Mouse (Mus musculus) cerebellum, adult 2 months (tissue): ENCODE data around the gene G6pc3. TPM values are rescaled to one million over a fixed set of nuclear protein-coding genes. Genes with fewer than 3 reads are reported as not detected.

Source experiments
- DNase-seq, 2 experiments: peaks; one replicate each; pipeline ENCODE4 v3.0.0; 2021
- H3K27ac ChIP-seq: fragments of 200-500 bp; 2 replicates; pipeline ENCODE4 v1.5.1; 2012; ENCODE audit warnings: low read length, control low read depth, inconsistent platforms; ENCODE audit not compliant: insufficient read depth
- H3K27me3 ChIP-seq: fragments of 200-500 bp; 2 replicates; pipeline ENCODE4 v1.6.1; 2012; ENCODE audit warnings: inconsistent platforms, mild to moderate bottlenecking, low read length, moderate library complexity; ENCODE audit not compliant: control insufficient read depth, insufficient read depth
- H3K4me1 ChIP-seq: fragments of 200-500 bp; 2 replicates; pipeline ENCODE4 v1.6.1; 2011; ENCODE audit warnings: low read length; ENCODE audit not compliant: control insufficient read depth, insufficient read depth
- H3K4me3 ChIP-seq: fragments of 200-500 bp; replicated peaks from 2 replicates; pipeline ENCODE3; 2011; ENCODE audit warnings: mild to moderate bottlenecking, low read depth, low read length, control low read depth; ENCODE audit not compliant: insufficient read depth
- CTCF ChIP-seq: fragments of 200-500 bp; IDR thresholded peaks from 2 replicates; pipeline ENCODE4 v1.5.1; 2011; ENCODE audit warnings: low read depth, mild to moderate bottlenecking, control low read depth, low read length, moderate library complexity, borderline replicate concordance; ENCODE audit not compliant: insufficient read depth
- POLR2A ChIP-seq: fragments of 200-500 bp; IDR thresholded peaks from 2 replicates; pipeline ENCODE4 v1.6.1; 2011; ENCODE audit warnings: low read length, control low read depth, borderline replicate concordance; ENCODE audit not compliant: insufficient read depth
- WGBS: fragments of 180-500 bp; shearing (Covaris S2); methylation state at CpG from one replicate; pipeline ENCODE4 v1.1.7; 2018; 5-methylcytosine and 5-hydroxymethylcytosine counted together
- polyA plus RNA-seq: library from polyadenylated mRNA; depleted of rRNA; stranded (reverse); fragments of >200 nt; gene quantifications from 2 replicates; pipeline ENCODE4 v1.2.3, GENCODE M21; 2012

G6pc3 gene
- polyA plus RNA-seq, 1 experiment: 120 TPM

DNA sequence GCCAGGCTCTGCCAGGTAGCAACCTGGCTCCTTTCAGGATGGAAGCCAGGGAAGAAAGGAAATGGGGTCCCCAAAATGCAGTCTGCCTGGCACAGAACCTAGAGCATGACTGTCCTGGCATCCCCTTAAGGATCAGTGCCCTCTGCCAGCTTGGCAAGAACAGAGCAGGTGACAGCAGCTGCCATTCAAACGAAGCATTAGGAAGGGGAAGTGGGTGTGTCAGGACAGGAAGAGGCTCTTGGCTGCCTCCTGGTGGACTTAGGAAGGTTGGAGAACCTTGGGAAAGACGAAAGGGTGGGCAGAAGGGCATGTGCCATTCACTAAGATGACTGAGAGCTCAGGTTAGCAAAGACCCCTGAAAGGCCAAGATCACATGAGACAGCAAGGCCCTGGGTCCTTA is 20.3 kb downstream of the G6pc3 start:
- H3K27ac ChIP-seq: no peak overlapping the region

DNA sequence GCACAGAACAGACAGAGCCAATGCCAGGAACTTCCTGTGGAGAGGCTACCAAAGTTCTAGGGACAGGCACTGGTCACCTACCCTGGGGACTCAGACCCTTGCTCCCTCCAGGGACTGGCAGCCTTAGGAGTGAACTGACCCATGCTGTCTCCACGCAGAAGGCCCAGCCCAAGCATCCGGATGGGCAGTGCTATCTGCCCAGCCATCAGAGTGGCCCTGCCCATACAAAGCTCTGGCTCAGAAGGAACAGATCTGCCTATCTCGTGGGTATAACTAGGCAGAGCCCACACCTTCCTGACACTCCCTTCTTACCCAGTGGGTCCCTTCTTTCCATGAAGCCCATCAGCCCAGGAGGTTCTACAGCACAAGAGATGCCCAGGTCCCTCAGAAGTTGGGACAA is 20.8 kb downstream of the G6pc3 start:
- no peak for DNase-seq
- TF ChIP-seq CTCF: no peak
- no peak for TF ChIP-seq POLR2A
- Histone ChIP-seq H3K4me1 (peaks cover 63% of the 10 kb centered on the region), H3K27ac (no peak overlapping the region), H3K4me3 (no peak overlapping the region), H3K27me3 (no peaks in the 10 kb centered on the region)
- 25% methylated on average over 3 of the region's 3 CpGs for WGBS

More for the DNA sequence above, 20.3 kb downstream of the G6pc3 start:
- Histone ChIP-seq H3K4me1 (peaks cover 59% of the 10 kb centered on the region), H3K4me3 (no peak overlapping the region), H3K27me3 (no peaks in the 10 kb centered on the region)
- peak; percentile 78 to 90 for DNase-seq
- WGBS: 0% methylated on average over 2 of the region's 2 CpGs
- TF ChIP-seq POLR2A (no peak), CTCF (peak; percentile 82)

- Histone ChIP-seq H3K4me1 (peaks cover 71% of the 10 kb centered on the region), H3K27ac (no peak overlapping the region), H3K27me3 (no peaks in the 10 kb centered on the region), H3K4me3 (no peak overlapping the region)
- DNase-seq: no peak
- 78% methylated on average over 5 of the region's 5 CpGs for WGBS
- TF ChIP-seq CTCF: no peak
- TF ChIP-seq POLR2A: no peak
These were observed 21.6 kb downstream of the G6pc3 start for GRCm38 (mm10) chr11:102211011-102211410.

DNA sequence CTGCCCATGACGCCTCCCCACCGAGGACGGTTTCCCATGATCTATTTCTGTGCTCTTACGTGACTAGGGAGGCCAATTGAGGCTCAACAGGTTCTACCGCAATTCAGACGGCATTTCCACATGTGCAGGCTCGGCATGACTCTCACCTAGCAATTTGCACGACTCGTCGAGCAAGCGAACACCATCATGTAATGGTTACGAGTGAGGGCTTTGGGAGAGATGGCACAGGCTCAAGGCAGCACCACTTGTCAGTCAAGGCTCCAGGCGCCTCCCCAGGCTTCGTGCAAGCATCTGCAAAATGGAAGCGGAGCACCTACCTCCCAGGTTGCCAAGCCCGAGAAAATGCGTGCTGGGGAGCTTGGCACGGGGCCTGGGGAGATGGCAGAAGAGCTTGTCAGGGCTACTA is 22.5 kb downstream of the G6pc3 start:
- WGBS: 16% methylated on average over 18 of the region's 18 CpGs
- Histone ChIP-seq H3K27ac (no peak overlapping the region), H3K27me3 (no peaks in the 10 kb centered on the region), H3K4me3 (no peak overlapping the region), H3K4me1 (peaks cover 77% of the 10 kb centered on the region)
- DNase-seq: peak; percentile 59 to 61
- TF ChIP-seq CTCF (no peak), POLR2A (no peak)

DNA sequence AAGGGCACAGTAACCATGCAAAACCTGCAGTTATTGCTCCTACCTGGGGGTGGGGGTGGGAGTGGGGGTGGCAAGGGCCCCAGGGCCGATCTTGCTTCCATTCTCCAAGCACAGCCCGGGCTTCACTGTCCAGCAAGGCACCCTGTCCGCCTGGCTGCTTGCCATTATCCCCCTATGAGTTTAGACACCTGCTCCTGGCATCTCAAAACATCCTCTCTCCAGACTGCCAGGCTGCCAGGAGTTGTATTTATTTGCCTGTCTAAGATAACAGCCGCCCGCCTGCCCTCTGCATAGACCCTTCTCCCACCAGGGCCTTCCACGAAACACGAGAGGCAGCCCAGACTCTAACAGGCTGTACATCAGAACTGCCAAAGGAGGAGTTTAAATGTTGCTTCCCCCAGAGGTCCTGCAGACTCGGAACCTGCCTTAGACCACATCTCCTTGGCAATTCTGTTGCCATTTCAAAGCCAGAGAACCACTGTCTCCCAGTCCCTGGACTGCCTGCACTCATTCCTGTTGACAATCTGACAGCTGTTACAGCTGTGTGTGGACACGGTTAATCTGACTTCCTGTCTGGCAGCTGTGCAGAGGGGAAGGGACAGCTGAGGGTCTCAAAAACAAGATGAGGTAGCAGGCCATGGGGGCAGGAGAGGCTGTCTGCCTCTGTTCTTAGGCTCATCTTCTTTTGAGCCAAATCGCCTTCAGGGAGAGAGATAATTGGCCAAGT is 25.2 kb downstream of the G6pc3 start:
- H3K27ac ChIP-seq: no peak overlapping the region
- H3K4me3 ChIP-seq: no peak overlapping the region
- 25% methylated on average over 10 of the region's 10 CpGs for WGBS
- no peaks in the 10 kb centered on the region for H3K27me3 ChIP-seq
- peak; percentile 58 to 61 for DNase-seq
- peaks cover 76% of the 10 kb centered on the region for H3K4me1 ChIP-seq
- TF ChIP-seq POLR2A (no peak), CTCF (no peak)

DNA sequence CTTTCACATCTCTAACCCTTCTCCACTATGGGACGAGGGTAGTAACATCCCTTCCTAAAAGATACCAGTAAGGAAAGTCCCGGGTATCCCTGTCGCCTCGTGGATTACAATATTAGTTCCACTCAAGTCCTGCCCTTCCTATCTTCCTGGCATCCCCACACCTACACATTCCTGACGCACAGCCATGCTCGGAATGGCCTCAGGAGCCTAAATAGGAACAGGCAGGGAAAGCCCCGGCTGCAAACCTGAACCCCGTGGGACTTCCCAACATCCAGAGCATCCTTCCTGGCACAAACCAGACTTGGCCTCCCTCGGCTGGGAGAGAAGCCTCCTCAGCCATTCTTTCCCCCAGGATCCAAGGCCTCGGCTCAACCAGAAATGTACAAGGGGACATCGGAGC is 26.1 kb downstream of the G6pc3 start:
- peak in 1 of 2 experiments; percentile 26 for DNase-seq
- H3K27me3 ChIP-seq: no peaks in the 10 kb centered on the region
- H3K4me1 ChIP-seq: peaks cover 77% of the 10 kb centered on the region
- H3K27ac ChIP-seq: peak overlapping the region; percentile 66; the same call in 1 of the 2 replicates
- peak overlapping the region; percentile 1 for H3K4me3 ChIP-seq
- TF ChIP-seq CTCF: no peak
- no peak for TF ChIP-seq POLR2A
- 37% methylated on average over 11 of the region's 11 CpGs for WGBS

- Histone ChIP-seq H3K27ac (peak overlapping the region; percentile 66), H3K27me3 (no peaks in the 10 kb centered on the region), H3K4me3 (peak overlapping the region; percentile 28), H3K4me1 (peaks cover 81% of the 10 kb centered on the region)
- DNase-seq: peak; percentile 68 to 88
- TF ChIP-seq CTCF (no peak), POLR2A (no peak)
- WGBS: 14% methylated on average over 12 of the region's 12 CpGs
These were observed 26.9 kb downstream of the G6pc3 start for GRCm38 (mm10) chr11:102216056-102216885.

DNA sequence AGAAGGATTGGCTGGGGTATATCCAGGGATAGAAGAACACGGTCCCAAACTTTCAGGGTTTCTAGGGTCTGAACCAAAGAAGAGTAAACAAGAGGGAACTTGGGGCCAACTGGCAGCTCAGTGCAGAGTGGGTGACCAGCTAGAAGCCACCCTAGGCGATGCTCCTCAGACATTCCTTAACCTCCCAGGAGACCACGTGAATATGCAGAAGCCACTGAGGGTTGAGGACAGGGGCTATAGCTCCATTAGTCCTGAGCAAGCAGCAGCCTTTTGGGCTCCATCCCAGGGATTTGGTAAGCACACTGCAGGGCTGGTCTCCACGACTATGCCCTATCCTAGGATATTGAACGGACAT is 27.4 kb downstream of the G6pc3 start:
- Histone ChIP-seq H3K4me1 (peaks cover 81% of the 10 kb centered on the region), H3K27me3 (no peaks in the 10 kb centered on the region), H3K4me3 (peak overlapping the region; percentile 9), H3K27ac (peak overlapping the region; percentile 93; the same call in 1 of the 2 replicates)
- DNase-seq: peak in 1 of 2 experiments; percentile 52
- TF ChIP-seq CTCF (no peak), POLR2A (no peak)
- 14% methylated on average over 5 of the region's 5 CpGs for WGBS
